Mouse (Mus musculus): ENCODE data around the gene Bin2.

GRCm38 (mm10) chr15:100670833-100671232 lies 1.5 kb upstream of the Bin2 start:
- TF ChIP-seq CTCF (IDR thresholded peaks at IDR 0.05; ENCODE audit: insufficient read depth, low read length) (no peak), POLR2A (IDR thresholded peaks at IDR 0.05; ENCODE audit: borderline replicate concordance, extremely low read depth, low read depth, low read length) (no peak)
